Mouse (Mus musculus): ENCODE measurements around the gene Cfap221. TPM values are rescaled to one million over a fixed set of nuclear protein-coding genes. Genes with fewer than 3 reads are reported as not detected.
A peak's percentile ranks its signal among the peaks of the same experiment; 100 is the strongest.

Cfap221 gene
- polyA plus RNA-seq, 1 experiment from 2014 or later, result not detected

DNA sequence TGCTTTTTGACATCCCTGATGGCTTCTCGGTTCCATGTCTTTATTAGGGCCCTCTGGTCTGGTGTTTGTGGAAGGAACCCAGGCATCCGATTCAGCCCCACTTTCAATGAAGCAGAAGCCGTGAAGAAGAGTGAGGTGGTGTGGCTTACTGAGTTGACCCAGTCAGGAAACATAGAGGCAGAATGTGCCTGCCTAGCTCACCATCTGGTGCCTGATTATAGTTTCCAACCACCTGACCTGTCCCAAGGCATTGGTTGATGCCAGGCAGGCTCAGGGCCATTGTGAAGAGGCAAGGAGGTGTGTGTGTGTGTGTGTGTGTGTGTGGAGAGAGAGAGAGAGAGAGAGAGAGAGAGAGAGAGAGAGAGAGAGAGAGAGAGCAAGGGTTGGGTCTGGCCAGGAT, 33.4 kb upstream of the Cfap221 start:
- Histone ChIP-seq H3K9ac (ENCODE audit: low read depth, low read length) (no peak overlapping the region), H3K4me2 (ENCODE audit: low read depth, low read length) (no peak overlapping the region), H3K9me3 (ENCODE audit: control insufficient read depth, low read length) (no peaks in the 10 kb centered on the region), H3K4me1 (ENCODE audit: control insufficient read depth, insufficient read depth, low read length) (0 out of 2 replicates have a peak, but pooled peaks cover 2% of the 10 kb centered on the region), H3K27ac (ENCODE audit: low read length) (no peak overlapping the region), H3K4me3 (ENCODE audit: low read length) (no peak overlapping the region), H3K36me3 (ENCODE audit: control insufficient read depth, insufficient read depth, low read length) (no peaks in the 10 kb centered on the region), H3K27me3 (replicated peaks; ENCODE audit: control insufficient read depth, insufficient read depth, low read length) (no peaks in the 10 kb centered on the region)
- no peak for ATAC-seq
- WGBS, result 87% methylated on average over 3 of the region's 3 CpGs

- peaks cover 14% of the 10 kb centered on the region for H3K4me1 ChIP-seq (ENCODE audit: control insufficient read depth, insufficient read depth, low read length)
- H3K27ac ChIP-seq (ENCODE audit: low read length), result no peak overlapping the region
- no peak overlapping the region for H3K9ac ChIP-seq (ENCODE audit: low read depth, low read length)
- WGBS, result 71% methylated on average over 4 of the region's 4 CpGs
- H3K4me2 ChIP-seq (ENCODE audit: low read depth, low read length), result no peak overlapping the region
- H3K4me3 ChIP-seq (ENCODE audit: low read length), result no peak overlapping the region
- no peaks in the 10 kb centered on the region for H3K27me3 ChIP-seq (replicated peaks; ENCODE audit: control insufficient read depth, insufficient read depth, low read length)
- ATAC-seq, result no peak
- H3K36me3 ChIP-seq (ENCODE audit: control insufficient read depth, insufficient read depth, low read length), result no peaks in the 10 kb centered on the region
- H3K9me3 ChIP-seq (ENCODE audit: control insufficient read depth, low read length), result no peaks in the 10 kb centered on the region
These were observed 30.7 kb upstream of the Cfap221 start for GRCm38 (mm10) chr1:120027693-120028092.

DNA sequence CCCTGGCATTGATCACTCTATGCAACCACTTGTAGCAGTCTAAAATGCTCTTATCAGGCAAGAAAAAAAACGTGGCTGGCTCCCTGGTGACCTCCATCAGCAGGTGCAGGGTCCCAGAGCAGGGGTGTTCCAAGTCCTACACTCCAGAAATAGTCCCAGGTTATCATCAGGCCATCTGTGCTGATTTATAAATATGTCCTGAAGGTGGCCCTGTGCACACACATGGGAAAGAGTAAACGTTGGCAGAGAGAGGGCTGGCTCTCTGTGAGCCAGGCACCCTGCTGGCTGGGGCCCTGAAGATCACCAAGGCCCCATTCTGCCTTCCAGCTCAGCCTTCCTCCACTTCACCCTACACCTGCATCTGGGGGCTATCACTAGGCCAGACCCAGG, 28.0 kb upstream of the Cfap221 start:
- Histone ChIP-seq H3K27ac (ENCODE audit: low read length) (no peak overlapping the region; the same call in 1 of the 2 replicates), H3K9ac (ENCODE audit: low read depth, low read length) (no peak overlapping the region), H3K36me3 (ENCODE audit: control insufficient read depth, insufficient read depth, low read length) (no peaks in the 10 kb centered on the region), H3K4me3 (ENCODE audit: low read length) (no peak overlapping the region), H3K9me3 (ENCODE audit: control insufficient read depth, low read length) (no peaks in the 10 kb centered on the region), H3K4me2 (ENCODE audit: low read depth, low read length) (no peak overlapping the region), H3K4me1 (ENCODE audit: control insufficient read depth, insufficient read depth, low read length) (peaks cover 14% of the 10 kb centered on the region), H3K27me3 (replicated peaks; ENCODE audit: control insufficient read depth, insufficient read depth, low read length) (no peaks in the 10 kb centered on the region)
- 13% methylated on average over 2 of the region's 2 CpGs for WGBS
- ATAC-seq, result peak; percentile 43

DNA sequence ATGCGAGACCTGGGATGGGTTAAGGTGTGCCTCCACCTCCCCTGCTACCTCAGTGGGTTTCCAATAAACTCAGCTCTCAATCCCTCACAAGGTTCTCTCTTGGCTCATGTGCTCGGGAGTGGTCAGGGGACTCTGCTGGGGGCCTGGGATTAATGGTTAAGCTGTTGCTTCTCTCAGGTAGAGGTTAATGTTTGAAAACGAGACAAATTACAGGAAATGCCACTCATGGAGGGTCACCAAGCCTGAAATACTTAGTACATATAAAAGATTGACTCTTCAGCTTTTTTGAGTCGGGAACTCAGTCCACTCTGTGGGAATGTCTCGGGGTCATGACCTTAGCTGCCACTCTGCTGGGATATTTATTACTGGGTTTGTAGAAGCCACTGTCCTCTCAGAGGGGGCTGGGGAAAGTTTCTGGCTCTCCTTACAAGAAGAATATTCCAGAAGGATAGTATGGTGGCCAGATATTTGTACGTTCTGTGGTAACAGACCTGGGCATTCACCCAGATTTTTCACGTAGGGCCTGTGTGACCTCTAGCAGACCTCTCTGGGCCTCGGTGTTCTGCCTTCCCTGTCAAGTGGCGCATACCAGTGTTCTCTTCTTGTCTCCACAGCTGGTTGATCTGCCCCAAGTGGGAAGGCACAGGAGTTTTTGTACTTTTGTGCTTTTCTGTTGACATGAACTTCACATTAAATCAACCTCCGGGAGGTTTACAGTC, 27.5 kb upstream of the Cfap221 start:
- H3K4me3 ChIP-seq (ENCODE audit: low read length), result no peak overlapping the region
- WGBS, result 39% methylated on average over 10 of the region's 10 CpGs
- no peaks in the 10 kb centered on the region for H3K27me3 ChIP-seq (replicated peaks; ENCODE audit: control insufficient read depth, insufficient read depth, low read length)
- ATAC-seq, result peak; percentile 41
- peaks cover 14% of the 10 kb centered on the region for H3K4me1 ChIP-seq (ENCODE audit: control insufficient read depth, insufficient read depth, low read length)
- no peak overlapping the region for H3K27ac ChIP-seq (ENCODE audit: low read length)
- no peak overlapping the region for H3K4me2 ChIP-seq (ENCODE audit: low read depth, low read length)
- H3K9ac ChIP-seq (ENCODE audit: low read depth, low read length), result no peak overlapping the region
- H3K36me3 ChIP-seq (ENCODE audit: control insufficient read depth, insufficient read depth, low read length), result no peaks in the 10 kb centered on the region
- H3K9me3 ChIP-seq (ENCODE audit: control insufficient read depth, low read length), result no peaks in the 10 kb centered on the region

DNA sequence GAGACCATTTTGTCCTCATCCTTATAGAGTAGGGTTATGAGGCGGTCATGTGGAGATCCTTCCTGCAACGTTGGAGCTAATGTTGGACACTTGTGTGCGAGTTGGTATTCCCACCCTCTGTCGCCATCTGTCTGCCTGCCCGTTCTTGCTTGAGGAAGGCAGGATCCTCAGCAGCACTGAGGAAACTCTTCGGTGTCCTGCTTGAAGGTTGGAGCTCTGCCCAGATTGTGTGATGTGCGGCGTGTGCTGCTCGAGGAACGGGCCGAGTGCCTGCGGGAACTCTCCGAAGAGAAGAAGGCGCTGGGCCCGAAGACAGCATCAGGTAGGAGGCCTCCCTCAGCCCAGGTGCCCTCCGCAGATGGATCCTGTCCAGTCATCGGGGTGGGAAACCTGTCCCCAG, 24.9 kb upstream of the Cfap221 start:
- no peak overlapping the region for H3K27ac ChIP-seq (ENCODE audit: low read length)
- no peak for ATAC-seq
- no peaks in the 10 kb centered on the region for H3K36me3 ChIP-seq (ENCODE audit: control insufficient read depth, insufficient read depth, low read length)
- no peak overlapping the region for H3K9ac ChIP-seq (ENCODE audit: low read depth, low read length)
- peaks cover 12% of the 10 kb centered on the region for H3K4me1 ChIP-seq (ENCODE audit: control insufficient read depth, insufficient read depth, low read length)
- 79% methylated on average over 17 of the region's 17 CpGs for WGBS
- no peak overlapping the region for H3K4me3 ChIP-seq (ENCODE audit: low read length)
- H3K27me3 ChIP-seq (replicated peaks; ENCODE audit: control insufficient read depth, insufficient read depth, low read length), result no peaks in the 10 kb centered on the region
- H3K9me3 ChIP-seq (ENCODE audit: control insufficient read depth, low read length), result no peaks in the 10 kb centered on the region
- no peak overlapping the region for H3K4me2 ChIP-seq (ENCODE audit: low read depth, low read length)

DNA sequence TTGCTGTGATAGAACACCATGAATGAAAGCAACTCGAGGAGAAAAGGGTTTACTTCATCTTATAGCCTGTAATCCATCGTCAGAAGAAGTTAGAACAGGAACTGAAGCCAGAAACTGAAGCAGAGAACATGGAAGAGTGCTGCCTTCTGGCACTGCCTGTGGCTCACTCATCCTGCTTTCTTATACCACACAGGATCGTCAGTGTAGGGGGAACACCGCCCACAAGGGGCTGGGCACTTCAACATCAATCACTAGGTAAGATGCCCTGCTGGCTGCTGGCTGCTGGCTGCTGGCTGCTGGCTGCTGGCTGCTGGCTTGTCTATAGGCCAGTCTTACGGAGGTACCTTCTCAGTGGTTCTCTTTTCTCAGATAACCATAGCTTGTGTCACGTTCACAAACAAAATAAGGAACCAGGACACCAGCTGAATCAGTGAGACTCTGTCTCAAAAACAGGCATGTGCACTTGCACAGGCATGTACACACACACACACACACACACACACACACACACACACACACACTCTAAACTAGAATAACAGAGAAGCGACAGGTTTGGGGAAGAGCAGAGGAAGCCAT, 23.4 kb upstream of the Cfap221 start:
- ATAC-seq, result no peak
- Histone ChIP-seq H3K4me2 (ENCODE audit: low read depth, low read length) (no peak overlapping the region), H3K9ac (ENCODE audit: low read depth, low read length) (no peak overlapping the region), H3K4me1 (ENCODE audit: control insufficient read depth, insufficient read depth, low read length) (peaks cover 12% of the 10 kb centered on the region), H3K27me3 (replicated peaks; ENCODE audit: control insufficient read depth, insufficient read depth, low read length) (no peaks in the 10 kb centered on the region), H3K27ac (ENCODE audit: low read length) (no peak overlapping the region), H3K4me3 (ENCODE audit: low read length) (no peak overlapping the region), H3K36me3 (ENCODE audit: control insufficient read depth, insufficient read depth, low read length) (no peaks in the 10 kb centered on the region), H3K9me3 (ENCODE audit: control insufficient read depth, low read length) (no peaks in the 10 kb centered on the region)
- 62% methylated on average over 7 of the region's 7 CpGs for WGBS

GRCm38 (mm10) chr1:120019428-120019827, 22.4 kb upstream of the Cfap221 start:
- ATAC-seq, result no peak
- WGBS, result 81% methylated on average over 12 of the region's 12 CpGs
- no peaks in the 10 kb centered on the region for H3K27me3 ChIP-seq (replicated peaks; ENCODE audit: control insufficient read depth, insufficient read depth, low read length)
- no peak overlapping the region for H3K4me2 ChIP-seq (ENCODE audit: low read depth, low read length)
- H3K9me3 ChIP-seq (ENCODE audit: control insufficient read depth, low read length), result no peaks in the 10 kb centered on the region
- no peak overlapping the region for H3K9ac ChIP-seq (ENCODE audit: low read depth, low read length)
- no peaks in the 10 kb centered on the region for H3K36me3 ChIP-seq (ENCODE audit: control insufficient read depth, insufficient read depth, low read length)
- no peak overlapping the region for H3K27ac ChIP-seq (ENCODE audit: low read length)
- H3K4me3 ChIP-seq (ENCODE audit: low read length), result no peak overlapping the region
- peaks cover 7% of the 10 kb centered on the region for H3K4me1 ChIP-seq (ENCODE audit: control insufficient read depth, insufficient read depth, low read length)

- Histone ChIP-seq H3K27ac (ENCODE audit: low read length) (no peak overlapping the region), H3K4me1 (ENCODE audit: control insufficient read depth, insufficient read depth, low read length) (peaks cover 2% of the 10 kb centered on the region; the same call in 1 of the 2 replicates), H3K36me3 (ENCODE audit: control insufficient read depth, insufficient read depth, low read length) (no peaks in the 10 kb centered on the region), H3K9ac (ENCODE audit: low read depth, low read length) (no peak overlapping the region), H3K4me3 (ENCODE audit: low read length) (no peak overlapping the region), H3K27me3 (replicated peaks; ENCODE audit: control insufficient read depth, insufficient read depth, low read length) (no peaks in the 10 kb centered on the region), H3K9me3 (ENCODE audit: control insufficient read depth, low read length) (no peaks in the 10 kb centered on the region), H3K4me2 (ENCODE audit: low read depth, low read length) (no peak overlapping the region)
- WGBS, result 77% methylated on average over 3 of the region's 3 CpGs
- ATAC-seq, result no peak
These were observed 21.9 kb upstream of the Cfap221 start for GRCm38 (mm10) chr1:120018900-120019299.

DNA sequence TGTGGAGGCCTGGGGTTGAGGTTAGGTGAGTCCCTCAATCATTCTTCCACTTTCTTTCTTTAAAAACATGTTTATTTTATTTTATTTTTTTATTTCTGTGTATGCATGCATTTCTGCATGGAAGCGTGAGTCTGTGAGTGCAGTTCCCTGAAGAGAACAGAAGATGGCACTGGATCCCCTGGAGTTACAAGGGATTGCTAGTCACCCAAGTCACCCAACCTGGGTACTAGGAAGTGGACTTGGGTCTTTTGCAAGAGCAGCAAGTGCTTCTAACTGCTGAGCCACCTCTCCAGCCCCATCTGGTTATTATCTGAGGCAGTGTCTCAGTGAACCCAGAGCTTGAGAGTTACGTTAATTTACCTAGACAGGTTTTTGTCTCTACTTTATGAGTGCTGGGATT, 19.2 kb upstream of the Cfap221 start:
- H3K4me3 ChIP-seq (ENCODE audit: low read length), result no peak overlapping the region
- no peaks in the 10 kb centered on the region for H3K27me3 ChIP-seq (replicated peaks; ENCODE audit: control insufficient read depth, insufficient read depth, low read length)
- no peak overlapping the region for H3K27ac ChIP-seq (ENCODE audit: low read length)
- WGBS, result 91% methylated on average over 2 of the region's 2 CpGs
- no peak overlapping the region for H3K4me2 ChIP-seq (ENCODE audit: low read depth, low read length)
- 0 out of 2 replicates have a peak, but pooled peaks have one; percentile 47 for ATAC-seq
- no peaks in the 10 kb centered on the region for H3K4me1 ChIP-seq (ENCODE audit: control insufficient read depth, insufficient read depth, low read length)
- no peaks in the 10 kb centered on the region for H3K9me3 ChIP-seq (ENCODE audit: control insufficient read depth, low read length)
- no peak overlapping the region for H3K9ac ChIP-seq (ENCODE audit: low read depth, low read length)
- no peaks in the 10 kb centered on the region for H3K36me3 ChIP-seq (ENCODE audit: control insufficient read depth, insufficient read depth, low read length)

Data from intestine, embryonic 16.5 days (tissue).